Mouse (Mus musculus) limb, embryonic 12.5 days (tissue): ENCODE data around the gene Slc31a2. TPM values are rescaled to one million over a fixed set of nuclear protein-coding genes. Genes with fewer than 3 reads are reported as not detected.
A peak's percentile ranks its signal among the peaks of the same experiment; 100 is the strongest.

Experiments used
- ATAC-seq: fragments of 200-750 bp; cut with Nextera tagmentation; 2 replicates; pipeline ENCODE4 v1.8.0; 2017; ENCODE audit warnings: low read depth, moderate TSS enrichment; ENCODE audit not compliant: insufficient number of reproducible peaks, insufficient read depth, low FRiP score, low TSS enrichment
- H3K27ac ChIP-seq: fragments of 300-500 bp; sonication (generic); 2 replicates; pipeline ENCODE4 v1.5.1; 2016; ENCODE audit warnings: mild to moderate bottlenecking, moderate library complexity
- H3K27me3 ChIP-seq: fragments of 300-500 bp; sonication (generic); 2 replicates; pipeline ENCODE4 v1.6.1; 2016; ENCODE audit warnings: mild to moderate bottlenecking, moderate library complexity
- H3K36me3 ChIP-seq: fragments of 300-500 bp; sonication (generic); 2 replicates; pipeline ENCODE4 v1.6.1; 2016; ENCODE audit warnings: mild to moderate bottlenecking, moderate library complexity
- H3K4me1 ChIP-seq: fragments of 300-500 bp; sonication (generic); replicated peaks from 2 replicates; pipeline ENCODE4 v1.6.1; 2016
- H3K4me2 ChIP-seq: fragments of 300-500 bp; sonication (generic); 2 replicates; pipeline ENCODE4 v1.6.1; 2016; ENCODE audit warnings: mild to moderate bottlenecking, moderate library complexity
- H3K4me3 ChIP-seq: fragments of 300-500 bp; sonication (generic); replicated peaks from 2 replicates; pipeline ENCODE4 v1.5.1; 2016; ENCODE audit warnings: mild to moderate bottlenecking
- H3K9ac ChIP-seq: fragments of 300-500 bp; sonication (generic); replicated peaks from 2 replicates; pipeline ENCODE4 v1.6.1; 2016; ENCODE audit warnings: mild to moderate bottlenecking, moderate library complexity
- H3K9me3 ChIP-seq: fragments of 300-500 bp; sonication (generic); 2 replicates; pipeline ENCODE4 v1.6.1; 2016; ENCODE audit warnings: mild to moderate bottlenecking, moderate library complexity
- WGBS: fragments of 180-500 bp; shearing (Covaris S2); methylation state at CpG from one replicate; pipeline ENCODE4 v1.1.7; 2016; 5-methylcytosine and 5-hydroxymethylcytosine counted together
- polyA plus RNA-seq: library from polyadenylated mRNA; unstranded; fragments of >200 nt; fragmentation: Nextera tagmentation; extraction: Ambion mirVana; gene quantifications from 2 replicates; pipeline ENCODE4 v1.2.1, GENCODE M21; 2016

The Slc31a2 gene
- polyA plus RNA-seq, 1 experiment from 2014 or later: 11.7 TPM

DNA sequence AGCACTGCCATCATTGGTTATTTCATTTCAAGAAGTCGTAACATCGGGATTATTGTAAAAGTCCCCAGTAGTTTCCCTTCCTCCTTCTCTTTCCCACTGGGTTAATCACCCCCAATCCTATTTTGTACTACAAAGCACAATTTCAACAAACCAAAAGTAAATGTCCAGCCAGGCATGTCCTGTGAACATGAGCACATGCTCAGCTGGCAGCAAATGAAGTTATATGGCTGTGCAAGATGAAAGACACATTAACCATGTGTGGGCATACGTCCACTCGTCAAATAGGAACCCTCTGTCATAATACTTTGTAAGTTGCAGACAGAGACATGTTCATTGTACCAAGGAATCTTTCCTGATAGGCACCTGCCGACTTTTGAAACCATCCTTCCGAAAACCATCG is 20.6 kb downstream of the Slc31a2 start:
- H3K9me3 ChIP-seq: no peaks in the 10 kb centered on the region
- no peak overlapping the region for H3K9ac ChIP-seq
- no peak overlapping the region for H3K27ac ChIP-seq
- no peak overlapping the region for H3K4me3 ChIP-seq
- no peaks in the 10 kb centered on the region for H3K27me3 ChIP-seq
- ATAC-seq: no peak
- 87% methylated on average over 7 of the region's 7 CpGs for WGBS
- no peaks in the 10 kb centered on the region for H3K36me3 ChIP-seq
- 0 out of 2 replicates have a peak, but pooled peaks cover 5% of the 10 kb centered on the region for H3K4me1 ChIP-seq
- H3K4me2 ChIP-seq: no peak overlapping the region

DNA sequence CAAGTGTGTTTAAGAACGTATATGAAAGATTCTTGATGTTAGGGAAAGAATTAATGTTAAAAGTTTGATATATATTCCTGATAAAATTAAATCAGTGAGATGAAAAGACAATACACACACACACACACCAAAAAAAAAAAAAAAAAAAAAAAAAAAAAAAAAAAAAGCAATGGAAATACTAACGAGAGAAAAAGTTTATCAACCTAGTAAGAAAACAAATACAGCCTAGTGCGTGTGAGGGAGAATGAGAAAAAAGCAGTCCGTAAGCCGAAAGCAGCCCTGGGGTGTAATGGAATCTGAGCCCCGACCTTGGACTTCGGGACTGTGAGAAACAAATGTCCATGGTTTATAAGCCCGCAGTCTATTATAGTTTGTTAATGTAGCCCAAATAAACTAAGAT is 23.2 kb downstream of the Slc31a2 start:
- WGBS: 80% methylated on average over 8 of the region's 8 CpGs

DNA sequence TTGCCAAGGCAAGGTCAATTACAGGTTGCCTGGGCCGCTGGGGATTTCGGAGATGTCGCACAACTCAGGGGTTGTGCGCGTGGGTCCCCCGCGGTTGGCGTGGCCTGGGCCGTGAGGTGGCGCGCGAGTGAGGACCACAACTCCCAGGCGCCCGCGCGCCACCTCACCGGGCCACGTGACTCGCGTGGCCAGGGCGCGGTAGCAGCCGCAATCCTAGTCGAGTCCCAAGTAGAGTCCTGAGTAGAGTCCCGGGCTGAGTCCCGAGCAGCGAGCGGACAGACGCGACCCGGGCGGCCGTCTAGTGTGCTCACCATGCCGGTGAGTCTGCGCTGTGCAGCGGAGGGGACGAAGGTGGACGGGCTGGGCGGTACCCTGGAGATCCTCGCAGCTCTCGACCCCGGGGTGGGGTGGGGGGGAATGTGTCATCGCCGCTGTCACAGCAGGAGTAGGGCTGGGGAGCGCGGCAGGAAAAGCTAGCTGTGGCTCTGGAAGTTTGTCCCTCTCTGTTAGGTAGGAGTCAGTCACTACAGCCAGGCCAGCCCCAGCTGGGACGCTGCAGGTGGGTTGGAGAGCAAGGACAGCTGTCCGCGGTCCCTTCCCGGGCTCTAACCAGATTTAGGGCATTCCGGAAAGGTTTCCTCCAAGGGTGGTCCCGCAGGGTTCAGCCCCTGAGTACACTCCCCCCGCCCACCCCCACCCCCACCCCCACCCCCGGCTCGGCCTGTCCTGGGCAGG is 24.1 kb downstream of the Slc31a2 start:
- H3K9ac ChIP-seq: peak overlapping the region; percentile 69
- peak overlapping the region; percentile 64 for H3K27ac ChIP-seq
- no peaks in the 10 kb centered on the region for H3K27me3 ChIP-seq
- ATAC-seq: peak; percentile 88
- H3K4me1 ChIP-seq: 0 out of 2 replicates have a peak, but pooled peaks cover 5% of the 10 kb centered on the region
- H3K36me3 ChIP-seq: no peaks in the 10 kb centered on the region
- under 1% methylated on average over 55 of the region's 55 CpGs for WGBS
- H3K4me2 ChIP-seq: peak overlapping the region; percentile 86
- H3K9me3 ChIP-seq: no peaks in the 10 kb centered on the region
- peak overlapping the region; percentile 73 for H3K4me3 ChIP-seq

More for the DNA sequence above, 23.2 kb downstream of the Slc31a2 start:
- H3K4me3 ChIP-seq: no peak overlapping the region
- no peaks in the 10 kb centered on the region for H3K9me3 ChIP-seq
- no peak overlapping the region for H3K9ac ChIP-seq
- H3K27me3 ChIP-seq: no peaks in the 10 kb centered on the region
- no peak for ATAC-seq
- H3K4me2 ChIP-seq: no peak overlapping the region
- H3K27ac ChIP-seq: no peak overlapping the region
- H3K36me3 ChIP-seq: no peaks in the 10 kb centered on the region
- H3K4me1 ChIP-seq: 0 out of 2 replicates have a peak, but pooled peaks cover 5% of the 10 kb centered on the region

DNA sequence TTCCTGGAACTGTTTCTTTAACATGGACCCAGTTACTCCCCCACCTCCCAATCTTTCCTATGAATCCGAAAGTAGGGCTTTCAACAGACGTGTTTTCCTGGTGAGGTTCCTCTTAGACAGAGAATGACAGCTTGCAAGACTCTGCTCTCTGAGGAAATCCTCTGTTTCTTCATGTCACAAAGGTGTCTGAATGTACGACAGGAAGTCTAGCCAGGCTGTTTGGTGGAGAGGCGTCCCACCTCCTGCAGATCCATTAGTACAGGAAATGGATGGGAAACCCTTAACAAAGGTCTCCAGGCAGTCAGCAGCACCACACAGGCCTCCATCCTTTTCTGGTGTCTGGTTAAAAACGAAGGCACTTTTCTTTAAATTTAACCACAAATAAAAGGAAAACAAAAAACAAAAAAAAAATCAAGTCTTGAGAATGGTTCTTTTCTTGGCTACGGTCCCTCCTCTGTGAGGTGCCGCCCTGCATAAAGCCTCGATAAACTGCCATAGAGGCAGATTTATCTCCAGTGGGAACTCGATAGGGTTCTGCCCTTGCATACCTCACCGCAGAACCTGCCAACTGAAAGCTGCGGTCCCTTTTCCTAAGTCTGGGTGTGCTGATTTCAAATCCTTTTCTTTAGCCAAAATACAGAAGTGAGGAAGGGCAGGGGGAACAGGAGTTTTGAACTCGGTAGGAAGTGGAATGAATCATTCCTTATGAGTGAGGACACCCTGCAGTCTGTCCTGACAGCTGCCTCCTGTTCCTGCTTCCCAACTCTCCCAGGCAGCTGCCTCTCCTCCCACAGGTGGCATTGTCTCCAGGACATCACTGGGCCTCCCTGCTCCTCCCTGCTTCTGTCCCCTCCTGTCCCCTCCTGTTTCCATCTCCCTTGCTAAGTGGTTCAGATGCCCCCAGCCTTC is 24.9 kb downstream of the Slc31a2 start:
- Histone ChIP-seq H3K4me3 (peak overlapping the region; percentile 73), H3K4me2 (peak overlapping the region; percentile 86), H3K9me3 (no peaks in the 10 kb centered on the region), H3K27me3 (no peaks in the 10 kb centered on the region), H3K36me3 (no peaks in the 10 kb centered on the region), H3K4me1 (0 out of 2 replicates have a peak, but pooled peaks cover 5% of the 10 kb centered on the region), H3K27ac (peak overlapping the region; percentile 64; the same call in 1 of the 2 replicates), H3K9ac (peak overlapping the region; percentile 69)
- 18% methylated on average over 12 of the region's 12 CpGs for WGBS
- no peak for ATAC-seq

DNA sequence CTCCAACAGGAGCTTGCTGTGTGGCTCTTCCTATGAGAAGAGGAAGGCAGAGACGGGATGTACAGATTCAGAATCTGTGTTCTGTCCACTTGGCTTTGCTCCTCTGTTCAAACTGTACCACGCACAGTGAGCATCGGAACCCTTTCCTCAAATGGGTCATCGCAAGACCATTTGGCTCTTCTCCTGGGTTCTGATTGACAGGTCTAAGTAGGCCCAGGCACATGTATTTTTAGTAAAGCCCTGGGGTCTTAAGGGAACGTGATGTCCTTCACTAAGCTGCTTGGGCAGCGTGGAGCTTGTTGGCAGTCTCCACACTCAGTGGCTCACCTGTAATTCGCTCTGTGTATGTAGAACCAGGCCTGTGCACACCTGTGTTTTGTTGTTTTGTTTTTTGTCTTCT is 26.9 kb downstream of the Slc31a2 start:
- no peaks in the 10 kb centered on the region for H3K9me3 ChIP-seq
- no peak overlapping the region for H3K27ac ChIP-seq
- 0 out of 2 replicates have a peak, but pooled peaks cover 5% of the 10 kb centered on the region for H3K4me1 ChIP-seq
- H3K4me3 ChIP-seq: no peak overlapping the region
- no peaks in the 10 kb centered on the region for H3K27me3 ChIP-seq
- 93% methylated on average over 7 of the region's 7 CpGs for WGBS
- ATAC-seq: no peak
- H3K36me3 ChIP-seq: no peaks in the 10 kb centered on the region; the same call in 1 of the 2 replicates
- no peak overlapping the region for H3K9ac ChIP-seq
- H3K4me2 ChIP-seq: no peak overlapping the region

DNA sequence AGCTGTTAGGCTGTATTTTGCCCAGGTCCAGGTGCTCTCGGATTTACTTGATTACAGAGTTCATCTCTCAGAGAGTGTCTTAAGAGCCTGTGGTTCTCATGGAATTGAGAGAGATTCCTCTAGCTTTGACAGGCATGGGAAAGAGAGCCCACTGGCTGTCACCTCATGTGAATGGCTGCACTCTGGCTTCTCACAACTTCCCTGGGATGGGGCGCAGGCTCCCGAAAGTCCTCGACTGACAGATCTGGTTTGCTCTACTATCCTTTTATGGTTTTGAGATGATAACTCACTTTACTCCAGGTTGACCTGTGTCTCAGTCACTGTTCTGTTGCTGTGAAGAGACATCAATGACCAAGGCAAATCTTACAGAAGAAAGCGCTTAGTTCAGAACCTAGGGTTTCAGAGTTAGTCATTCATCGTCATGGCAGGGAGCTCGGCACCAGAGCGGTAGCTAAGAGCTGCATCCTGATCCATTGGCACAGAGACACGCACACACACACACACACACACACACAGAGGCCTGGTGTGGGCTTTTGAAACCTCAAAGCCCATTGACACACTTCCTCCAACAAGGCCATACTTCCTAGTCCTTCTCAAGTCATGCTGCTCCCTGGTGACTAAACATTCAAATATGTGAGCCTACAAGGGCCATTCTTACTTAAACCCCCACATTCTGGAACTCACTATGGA is 28.6 kb downstream of the Slc31a2 start:
- 0 out of 2 replicates have a peak, but pooled peaks cover 5% of the 10 kb centered on the region for H3K4me1 ChIP-seq
- no peak overlapping the region for H3K4me2 ChIP-seq
- no peaks in the 10 kb centered on the region for H3K9me3 ChIP-seq
- H3K9ac ChIP-seq: no peak overlapping the region
- H3K27ac ChIP-seq: no peak overlapping the region
- no peaks in the 10 kb centered on the region for H3K27me3 ChIP-seq
- WGBS: 90% methylated on average over 9 of the region's 9 CpGs
- no peak overlapping the region for H3K4me3 ChIP-seq
- H3K36me3 ChIP-seq: peaks cover 6% of the 10 kb centered on the region; the same call in 1 of the 2 replicates
- no peak for ATAC-seq

DNA sequence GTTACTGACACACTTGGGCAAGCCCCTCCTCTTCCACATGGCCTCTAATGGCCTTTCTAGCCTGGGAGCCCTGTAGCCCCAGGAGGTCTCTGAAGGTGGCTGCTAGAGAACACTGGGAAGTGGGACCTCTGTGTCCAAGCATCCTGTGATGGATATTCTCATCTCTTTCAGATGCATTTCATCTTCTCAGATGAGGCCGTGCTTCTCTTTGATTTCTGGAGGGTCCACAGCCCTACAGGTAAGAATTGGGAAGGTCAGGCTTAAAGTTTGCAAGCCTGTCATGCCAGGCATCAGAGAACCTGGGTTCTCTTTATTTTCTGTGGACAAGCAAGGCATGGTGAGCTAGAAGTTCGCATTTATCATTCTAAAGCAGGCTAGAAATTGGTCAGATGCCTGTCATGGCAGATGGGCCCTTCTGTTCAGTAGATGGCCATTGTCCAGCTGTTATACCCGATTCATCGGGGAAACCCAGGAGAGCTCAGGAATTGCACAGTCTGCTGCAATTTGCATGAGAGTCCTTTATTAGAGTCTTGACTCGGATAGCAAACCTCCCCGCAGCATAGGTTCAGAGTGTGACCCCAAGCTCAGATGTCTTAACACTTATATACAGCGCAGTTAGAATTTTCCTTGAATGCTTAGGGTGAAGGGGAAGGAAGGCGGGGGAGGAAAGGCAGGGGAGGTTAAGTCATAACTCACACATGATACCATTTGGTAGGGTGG is 30.3 kb downstream of the Slc31a2 start:
- Histone ChIP-seq H3K4me3 (no peak overlapping the region), H3K36me3 (peaks cover 18% of the 10 kb centered on the region), H3K27ac (no peak overlapping the region), H3K27me3 (no peaks in the 10 kb centered on the region), H3K9me3 (no peaks in the 10 kb centered on the region), H3K9ac (no peak overlapping the region), H3K4me1 (0 out of 2 replicates have a peak, but pooled peaks cover 2% of the 10 kb centered on the region), H3K4me2 (no peak overlapping the region)
- ATAC-seq: no peak
- 53% methylated on average over 8 of the region's 8 CpGs for WGBS

DNA sequence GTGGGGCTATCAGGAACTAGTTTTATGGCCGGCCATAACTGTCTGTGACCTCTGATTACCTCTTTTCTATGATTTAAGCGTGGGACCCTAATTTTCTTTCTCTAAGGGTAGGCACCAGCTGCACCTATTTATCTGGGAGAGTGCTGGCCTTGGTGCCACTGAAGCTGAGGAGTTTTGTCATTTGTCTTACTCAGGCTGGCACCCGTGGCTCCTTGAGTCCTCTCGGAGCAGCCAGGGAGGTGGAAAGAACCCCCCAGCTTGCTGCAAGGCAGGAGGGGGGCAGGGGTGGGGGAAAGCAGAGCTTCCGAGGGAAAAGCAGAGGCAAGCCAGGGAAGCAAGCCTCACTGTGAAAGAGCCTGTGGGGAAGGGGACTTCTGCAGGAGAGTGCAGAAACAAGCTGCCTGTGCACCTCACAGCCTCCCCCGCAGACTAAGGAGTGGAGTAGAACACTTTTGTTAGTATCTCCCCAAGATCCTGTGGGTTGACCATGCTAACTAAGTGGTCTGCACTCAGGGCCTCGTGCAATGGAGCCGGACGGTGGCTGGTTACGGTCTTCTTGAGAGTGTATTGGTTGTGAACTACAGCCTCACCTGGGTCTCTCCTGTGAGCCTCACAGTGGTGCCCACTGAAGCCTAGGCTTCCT is 31.0 kb downstream of the Slc31a2 start:
- Histone ChIP-seq H3K36me3 (peaks cover 25% of the 10 kb centered on the region), H3K4me1 (no peaks in the 10 kb centered on the region), H3K9ac (no peak overlapping the region), H3K4me2 (no peak overlapping the region), H3K9me3 (no peaks in the 10 kb centered on the region), H3K27ac (no peak overlapping the region), H3K27me3 (no peaks in the 10 kb centered on the region), H3K4me3 (no peak overlapping the region)
- ATAC-seq: no peak
- WGBS: 42% methylated on average over 10 of the region's 10 CpGs

DNA sequence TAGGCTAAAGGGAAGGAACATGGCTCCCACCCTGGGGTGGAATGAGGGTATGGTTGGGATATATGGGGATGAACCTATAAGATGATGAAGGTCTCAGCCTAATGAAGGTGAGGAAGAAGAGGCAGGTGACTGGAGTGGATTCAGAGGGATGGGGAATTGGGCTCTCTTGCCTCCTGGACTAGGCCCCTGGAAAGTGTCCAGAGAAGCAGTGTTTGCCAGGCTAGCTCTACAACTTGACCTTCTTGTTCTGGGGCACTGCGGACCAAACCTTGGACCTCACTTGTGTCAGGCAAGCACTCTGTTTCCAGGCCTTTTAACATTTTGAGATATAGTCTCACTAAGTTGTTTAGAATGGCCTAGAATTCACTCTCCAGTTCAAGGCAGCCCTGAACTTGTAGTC is 32.4 kb downstream of the Slc31a2 start:
- H3K4me1 ChIP-seq: no peaks in the 10 kb centered on the region
- no peaks in the 10 kb centered on the region for H3K9me3 ChIP-seq
- peaks cover 39% of the 10 kb centered on the region for H3K36me3 ChIP-seq
- ATAC-seq: no peak
- no peak overlapping the region for H3K27ac ChIP-seq
- H3K4me3 ChIP-seq: no peak overlapping the region
- 92% methylated on average over 1 of the region's 1 CpGs for WGBS
- H3K9ac ChIP-seq: no peak overlapping the region
- H3K27me3 ChIP-seq: no peaks in the 10 kb centered on the region
- no peak overlapping the region for H3K4me2 ChIP-seq
